Mouse (Mus musculus) MEL (cell line): Measurements from ENCODE around the gene Sar1a. TPM values are rescaled to one million over a fixed set of nuclear protein-coding genes. Genes with fewer than 3 reads are reported as not detected.

Experiments used
- DNase-seq: peaks from one replicate; pipeline ENCODE4 v3.0.0; 2011; ENCODE audit warnings: low read depth, low spot score
- H3K27ac ChIP-seq: 2 replicates; pipeline ENCODE4 v1.5.1; 2012; ENCODE audit warnings: low read depth, mild to moderate bottlenecking, control low read depth, low read length, moderate library complexity; ENCODE audit not compliant: control insufficient read depth
- H3K27me3 ChIP-seq, 2 experiments: fragments of 150-350 bp in 1 of 2; sonication (generic) in 1 of 2; 2 replicates each; pipeline ENCODE4 v1.6.1; 2012; ENCODE audit warnings: low read length in 2 of 2, mild to moderate bottlenecking in 2 of 2, improper control_type of control experiment in 1 of 2, moderate library complexity in 1 of 2; ENCODE audit not compliant: insufficient read depth in 2 of 2, control insufficient read depth in 1 of 2
- H3K36me3 ChIP-seq, 2 experiments: 2 replicates each; pipeline ENCODE4 v1.6.1; 2012 to 2014; ENCODE audit warnings: low read length in 2 of 2, improper control_type of control experiment in 1 of 2, inconsistent platforms in 1 of 2, mild to moderate bottlenecking in 1 of 2; ENCODE audit not compliant: insufficient read depth in 2 of 2, control insufficient read depth in 1 of 2
- H3K4me1 ChIP-seq, 2 experiments: fragments of 150-350 bp in 1 of 2; sonication (generic) in 1 of 2; 2 replicates each; pipeline ENCODE4 v1.6.1; 2012; ENCODE audit warnings: low read length in 2 of 2, improper control_type of control experiment in 1 of 2, mild to moderate bottlenecking in 1 of 2; ENCODE audit not compliant: insufficient read depth in 2 of 2, control insufficient read depth in 1 of 2
- H3K4me3 ChIP-seq, 2 experiments: fragments of 150-350 bp in 1 of 2; sonication (generic) in 1 of 2; 2 replicates each; pipeline ENCODE4 v1.5.1; 2012; ENCODE audit warnings: low read depth in 2 of 2, low read length in 2 of 2, mild to moderate bottlenecking in 2 of 2, moderate library complexity in 2 of 2, control low read depth in 1 of 2, improper control_type of control experiment in 1 of 2; ENCODE audit not compliant: control insufficient read depth in 1 of 2, insufficient read depth in 1 of 2
- H3K79me2 ChIP-seq: 2 replicates; pipeline ENCODE4 v1.6.1; 2012; ENCODE audit warnings: mild to moderate bottlenecking, low read length, moderate library complexity; ENCODE audit not compliant: control insufficient read depth, poor library complexity, insufficient read depth
- H3K9ac ChIP-seq: 2 replicates; pipeline ENCODE4 v1.6.1; 2012; ENCODE audit warnings: low read depth, mild to moderate bottlenecking, control low read depth, low read length, moderate library complexity; ENCODE audit not compliant: control insufficient read depth, poor library complexity, severe bottlenecking
- H3K9me3 ChIP-seq: fragments of 150-350 bp; sonication (generic); replicated peaks from 2 replicates; pipeline ENCODE4 v1.6.1; 2012; ENCODE audit warnings: mild to moderate bottlenecking, low read length, improper control_type of control experiment, moderate library complexity; ENCODE audit not compliant: insufficient read depth
- BHLHE40 ChIP-seq: IDR thresholded peaks from 2 replicates; pipeline ENCODE4 v1.6.1; 2012; ENCODE audit warnings: low read depth, mild to moderate bottlenecking, inconsistent platforms, low read length, improper control_type of control experiment, borderline replicate concordance
- CHD1 ChIP-seq: IDR thresholded peaks from 2 replicates; pipeline ENCODE4 v1.6.1; 2012; ENCODE audit warnings: low read depth, mild to moderate bottlenecking, inconsistent platforms, low read length, improper control_type of control experiment
- CHD2 ChIP-seq: IDR thresholded peaks from 2 replicates; pipeline ENCODE4 v1.6.1; 2011; ENCODE audit warnings: low read length, improper control_type of control experiment
- ELF1 ChIP-seq: IDR thresholded peaks from 2 replicates; pipeline ENCODE4 v1.6.1; 2014; ENCODE audit warnings: low read depth, mild to moderate bottlenecking, inconsistent platforms, low read length, improper control_type of control experiment, moderate library complexity
- ETS1 ChIP-seq: IDR thresholded peaks from 2 replicates; pipeline ENCODE4 v1.6.1; 2012; ENCODE audit warnings: low read depth, mild to moderate bottlenecking, inconsistent platforms, low read length, improper control_type of control experiment, moderate library complexity
- GABPA ChIP-seq: IDR thresholded peaks from 2 replicates; pipeline ENCODE4 v1.6.1; 2012; ENCODE audit warnings: low read depth, mild to moderate bottlenecking, inconsistent platforms, low read length, improper control_type of control experiment, moderate library complexity
- GATA1 ChIP-seq: IDR thresholded peaks from 2 replicates; pipeline ENCODE4 v1.6.1; 2011; ENCODE audit warnings: low read depth, low read length, improper control_type of control experiment
- HCFC1 ChIP-seq: IDR thresholded peaks from 2 replicates; pipeline ENCODE4 v1.6.1; 2012; ENCODE audit warnings: low read depth, mild to moderate bottlenecking, inconsistent platforms, low read length, improper control_type of control experiment, moderate library complexity
- JUND ChIP-seq: IDR thresholded peaks from 2 replicates; pipeline ENCODE4 v1.6.1; 2011; ENCODE audit warnings: low read depth, mild to moderate bottlenecking, improper control_type of control experiment, low read length
- KAT2A ChIP-seq: conservative IDR thresholded peaks from 2 replicates; pipeline ENCODE4 v1.6.1; 2012; ENCODE audit warnings: low read depth, low read length, improper control_type of control experiment, inconsistent platforms
- MAFK ChIP-seq: IDR thresholded peaks from 2 replicates; pipeline ENCODE4 v1.6.1; 2011; ENCODE audit warnings: low read depth, mild to moderate bottlenecking, low read length, improper control_type of control experiment, borderline replicate concordance
- MAX ChIP-seq: IDR thresholded peaks from 2 replicates; pipeline ENCODE4 v1.6.1; 2011; ENCODE audit warnings: low read length, improper control_type of control experiment
- MAZ ChIP-seq: IDR thresholded peaks from 2 replicates; pipeline ENCODE4 v1.6.1; 2012; ENCODE audit warnings: low read depth, mild to moderate bottlenecking, inconsistent platforms, low read length, improper control_type of control experiment
- MEF2A ChIP-seq: IDR thresholded peaks from 2 replicates; pipeline ENCODE4 v1.6.1; 2014; ENCODE audit warnings: low read depth, mild to moderate bottlenecking, inconsistent platforms, low read length, improper control_type of control experiment; ENCODE audit not compliant: poor library complexity, insufficient replicate concordance, severe bottlenecking; ENCODE audit errors: extremely low read depth
- MXI1 ChIP-seq: IDR thresholded peaks from 2 replicates; pipeline ENCODE4 v1.6.1; 2011; ENCODE audit warnings: mild to moderate bottlenecking, low read depth, low read length, improper control_type of control experiment
- MYB ChIP-seq: IDR thresholded peaks from 2 replicates; pipeline ENCODE4 v1.6.1; 2011; ENCODE audit warnings: mild to moderate bottlenecking, low read depth, low read length, improper control_type of control experiment
- MYC ChIP-seq: IDR thresholded peaks from 2 replicates; pipeline ENCODE4 v1.6.1; 2011; ENCODE audit warnings: low read depth, mild to moderate bottlenecking, low read length, improper control_type of control experiment, moderate library complexity
- NELFE ChIP-seq: IDR thresholded peaks from 2 replicates; pipeline ENCODE4 v1.6.1; 2011; ENCODE audit warnings: low read depth, low read length, improper control_type of control experiment
- NRF1 ChIP-seq: IDR thresholded peaks from 2 replicates; pipeline ENCODE4 v1.6.1; 2014; ENCODE audit warnings: low read depth, mild to moderate bottlenecking, inconsistent platforms, low read length, improper control_type of control experiment, moderate library complexity; ENCODE audit not compliant: poor library complexity, insufficient read depth, severe bottlenecking
- POLR2A ChIP-seq, 2 experiments: IDR thresholded peaks; 2 replicates each; pipeline ENCODE4 v1.6.1; 2011 to 2012; ENCODE audit warnings: low read length in 2 of 2, mild to moderate bottlenecking in 2 of 2, control low read depth in 1 of 2, improper control_type of control experiment in 1 of 2, low read depth in 1 of 2, moderate library complexity in 1 of 2; ENCODE audit not compliant: control insufficient read depth in 1 of 2, insufficient read depth in 1 of 2, poor library complexity in 1 of 2
- POLR2AphosphoS2 ChIP-seq: IDR thresholded peaks from 2 replicates; pipeline ENCODE4 v1.6.1; 2011; ENCODE audit warnings: low read length, improper control_type of control experiment
- POLR2AphosphoS5 ChIP-seq: IDR thresholded peaks from 2 replicates; pipeline ENCODE4 v1.6.1; 2012; ENCODE audit warnings: low read depth, borderline replicate concordance, mild to moderate bottlenecking, inconsistent platforms, low read length, moderate library complexity, mixed read lengths
- RAD21 ChIP-seq: IDR thresholded peaks from 2 replicates; pipeline ENCODE4 v1.6.1; 2011; ENCODE audit warnings: mild to moderate bottlenecking, low read depth, low read length, improper control_type of control experiment
- RCOR1 ChIP-seq: IDR thresholded peaks from 2 replicates; pipeline ENCODE4 v1.6.1; 2012; ENCODE audit warnings: low read depth, mild to moderate bottlenecking, inconsistent platforms, low read length, improper control_type of control experiment
- SIN3A ChIP-seq: IDR thresholded peaks from 2 replicates; pipeline ENCODE4 v1.6.1; 2012; ENCODE audit warnings: low read length, improper control_type of control experiment, inconsistent platforms
- SMC3 ChIP-seq: IDR thresholded peaks from 2 replicates; pipeline ENCODE4 v1.6.1; 2011; ENCODE audit warnings: low read depth, low read length, improper control_type of control experiment
- TAL1 ChIP-seq: IDR thresholded peaks from 2 replicates; pipeline ENCODE4 v1.6.1; 2012; ENCODE audit warnings: mild to moderate bottlenecking, inconsistent platforms, low read length, moderate library complexity, mixed read lengths
- TBP ChIP-seq: IDR thresholded peaks from 2 replicates; pipeline ENCODE4 v1.8.0; 2011; ENCODE audit warnings: low read depth, low read length, improper control_type of control experiment
- UBTF ChIP-seq: IDR thresholded peaks from 2 replicates; pipeline ENCODE4 v1.6.1; 2012; ENCODE audit warnings: low read depth, mild to moderate bottlenecking, inconsistent platforms, low read length, improper control_type of control experiment, moderate library complexity, borderline replicate concordance; ENCODE audit not compliant: insufficient read depth
- USF1 ChIP-seq: IDR thresholded peaks from 2 replicates; pipeline ENCODE4 v1.6.1; 2014; ENCODE audit warnings: low read depth, mild to moderate bottlenecking, inconsistent platforms, low read length, improper control_type of control experiment, moderate library complexity
- USF2 ChIP-seq, 2 experiments: IDR thresholded peaks; 2 replicates each; pipeline ENCODE4 v1.6.1; 2011 to 2012; ENCODE audit warnings: improper control_type of control experiment in 2 of 2, low read length in 2 of 2, borderline replicate concordance in 1 of 2, inconsistent platforms in 1 of 2, low read depth in 1 of 2, mild to moderate bottlenecking in 1 of 2; ENCODE audit not compliant: insufficient read depth in 1 of 2
- ZC3H11A ChIP-seq: IDR thresholded peaks from 2 replicates; pipeline ENCODE4 v1.6.1; 2012; ENCODE audit warnings: low read depth, mild to moderate bottlenecking, inconsistent platforms, low read length, improper control_type of control experiment
- ZKSCAN1 ChIP-seq: IDR thresholded peaks from 2 replicates; pipeline ENCODE4 v1.6.1; 2012; ENCODE audit warnings: low read depth, mild to moderate bottlenecking, inconsistent platforms, low read length, improper control_type of control experiment, moderate library complexity
- ZMIZ1 ChIP-seq: IDR thresholded peaks from 2 replicates; pipeline ENCODE4 v1.6.1; 2012; ENCODE audit warnings: low read depth, mild to moderate bottlenecking, inconsistent platforms, low read length, improper control_type of control experiment, moderate library complexity
- ZNF384 ChIP-seq: IDR thresholded peaks from 2 replicates; pipeline ENCODE4 v1.6.1; 2012; ENCODE audit warnings: low read depth, mild to moderate bottlenecking, inconsistent platforms, low read length, improper control_type of control experiment
- polyA plus RNA-seq, 2 experiments: library from polyadenylated mRNA; stranded (reverse) in 1 of 2; unstranded in 1 of 2; fragments of >175 nt in 1 of 2; fragments of >200 nt in 1 of 2; gene quantifications; 2 replicates each; pipeline versions ENCODE4 v1.2.1 to v1.2.4; 2012; ENCODE audit warnings: low replicate concordance in 2 of 2, low read depth in 1 of 2; ENCODE audit not compliant: insufficient read length in 2 of 2, insufficient read depth in 1 of 2, missing spikeins in 1 of 2
- total RNA-seq: library from RNA; depleted of rRNA; stranded (reverse); fragments of 300-350 nt; gene quantifications from 2 replicates; pipeline ENCODE4 v1.2.3, GENCODE M21; 2012; rRNA removed

The Sar1a gene
- total RNA-seq (114 and 135 TPM in 2 replicates), polyA plus RNA-seq (100 to 1,000 TPM in 1 of 2 experiments, not detected in 1; 133 TPM)

GRCm38 (mm10) chr10:61680015-61680913 lies at the start of gene Sar1a:
Sar1a (plus strand) TSS chr10:61680299.
- Histone ChIP-seq H3K36me3 (peaks cover 13 to 26% of the 10 kb centered on the region in 2 experiments), H3K4me3 (peak within 1 kb of the TSS; percentile 93 to 98), H3K27ac (peak within 1 kb of the TSS; percentile 72), H3K9me3 (no peaks in the 10 kb centered on the region), H3K4me1 (peaks cover 6 to 11% of the 10 kb centered on the region in 2 experiments), H3K9ac (peak within 1 kb of the TSS; percentile 84), H3K79me2 (peaks cover 34% of the 10 kb centered on the region), H3K27me3 (no peaks in the 10 kb centered on the region)
- DNase-seq = peak; percentile 98
- TF ChIP-seq GATA1 = no peak
- TF ChIP-seq MYC = no peak
- no peak for TF ChIP-seq MAFK
- TF ChIP-seq ETS1 = peak; percentile 43; the same call in 1 of the 2 replicates
- TF ChIP-seq BHLHE40 = no peak
- no peak for TF ChIP-seq JUND
- TF ChIP-seq MYB = no peak
- peak; percentile 86 for TF ChIP-seq HCFC1
- TF ChIP-seq USF1 = peak; percentile 87
- no peak for TF ChIP-seq UBTF
- TF ChIP-seq ZC3H11A = no peak
- TF ChIP-seq GABPA = no peak
- peak; percentile 49 for TF ChIP-seq ZMIZ1
- TF ChIP-seq POLR2A (IDR thresholded peaks at IDR 0.05; ENCODE audit: control insufficient read depth in 1 of 2, insufficient read depth in 1 of 2, low read depth in 1 of 2, low read length in 2 of 2, poor library complexity in 1 of 2) = peak; percentile 69 to 88
- TF ChIP-seq RCOR1 = no peak
- peak; percentile 62 for TF ChIP-seq ELF1
- TF ChIP-seq TAL1 = no peak
- TF ChIP-seq NRF1 = no peak
- peak; percentile 61 for TF ChIP-seq MXI1
- no peak for TF ChIP-seq USF2 (IDR thresholded peaks at IDR 0.05; ENCODE audit: borderline replicate concordance in 1 of 2, insufficient read depth in 1 of 2, low read depth in 1 of 2, low read length in 2 of 2)
- TF ChIP-seq POLR2AphosphoS2 = peak; percentile 87
- TF ChIP-seq RAD21 = no peak
- no peak for TF ChIP-seq ZKSCAN1
- TF ChIP-seq MAX = peak; percentile 79
- no peak; the same call in 1 of the 2 replicates for TF ChIP-seq POLR2AphosphoS5
- TF ChIP-seq CHD1 = no peak
- no peak for TF ChIP-seq ZNF384
- TF ChIP-seq NELFE = peak; percentile 83
- TF ChIP-seq SMC3 = no peak
- TF ChIP-seq CHD2 = no peak
- peak; percentile 71; the same call in 1 of the 2 replicates for TF ChIP-seq MAZ
- peak; percentile 60 for TF ChIP-seq TBP
- TF ChIP-seq MEF2A = no peak
- TF ChIP-seq SIN3A = peak; percentile 69; the same call in 1 of the 2 replicates
- TF ChIP-seq KAT2A = no peak; the same call in 1 of the 2 replicates
